Mouse (Mus musculus) R1 (cell line): ENCODE data around the gene Gm867.

Experiments
- DNase-seq: peaks from one replicate; pipeline ENCODE4 v3.0.0-alpha.2; 2018; ENCODE audit warnings: low read depth, low spot score

The Gm867 gene

GRCm38 (mm10) chr10:75936909-75937667, 3.4 kb downstream of the Gm867 start:
- peak; percentile 83 for DNase-seq

- peak; percentile 95 for DNase-seq
Measured at GRCm38 (mm10) chr10:75935680-75936541, 4.6 kb downstream of the Gm867 start, which contains the start of gene Mmp11. Mmp11 (minus strand) TSS chr10:75936496.

GRCm38 (mm10) chr10:75934991-75935390, 5.5 kb downstream of the Gm867 start:
- DNase-seq: no peak

GRCm38 (mm10) chr10:75932891-75933290, 7.6 kb downstream of the Gm867 start, which contains the start of gene Chchd10:
Chchd10 (plus strand) TSS chr10:75933130.
- peak; percentile 52 for DNase-seq

GRCm38 (mm10) chr10:75932081-75932678, 8.3 kb downstream of the Gm867 start:
- peak; percentile 86 for DNase-seq

GRCm38 (mm10) chr10:75931311-75931710, 9.2 kb downstream of the Gm867 start:
- no peak for DNase-seq

GRCm38 (mm10) chr10:75930304-75930703, 10.2 kb downstream of the Gm867 start:
- DNase-seq: no peak

- no peak for DNase-seq
Measured at GRCm38 (mm10) chr10:75926396-75926795, 14.1 kb downstream of the Gm867 start.

- DNase-seq: no peak
Measured at GRCm38 (mm10) chr10:75924324-75924723, 16.1 kb downstream of the Gm867 start.

- DNase-seq: no peak
Measured at GRCm38 (mm10) chr10:75921726-75922560, 18.5 kb downstream of the Gm867 start.

GRCm38 (mm10) chr10:75921026-75921725, 19.3 kb downstream of the Gm867 start, which contains the start of gene Smarcb1:
Smarcb1 (minus strand) TSS chr10:75921617.
- peak; percentile 94 for DNase-seq

GRCm38 (mm10) chr10:75919026-75919425, 21.4 kb downstream of the Gm867 start:
- DNase-seq: no peak

- no peak for DNase-seq
Measured at GRCm38 (mm10) chr10:75916840-75917239, 23.6 kb downstream of the Gm867 start.

- no peak for DNase-seq
Measured at GRCm38 (mm10) chr10:75915557-75915956, 24.9 kb downstream of the Gm867 start.

GRCm38 (mm10) chr10:75913013-75913589, 27.4 kb downstream of the Gm867 start:
- DNase-seq: no peak

GRCm38 (mm10) chr10:75910698-75911097, 29.8 kb downstream of the Gm867 start:
- DNase-seq: no peak

GRCm38 (mm10) chr10:75906882-75907281, 33.6 kb downstream of the Gm867 start:
- DNase-seq: no peak

GRCm38 (mm10) chr10:75904391-75904790, 36.1 kb downstream of the Gm867 start:
- no peak for DNase-seq

- DNase-seq: no peak
Measured at GRCm38 (mm10) chr10:75898846-75899245, 41.6 kb downstream of the Gm867 start.

GRCm38 (mm10) chr10:75898039-75898564, 42.4 kb downstream of the Gm867 start:
- DNase-seq: no peak
